Mouse (Mus musculus): ENCODE results near the gene Nwd2. TPM values are rescaled to one million over a fixed set of nuclear protein-coding genes. Genes with fewer than 3 reads are reported as not detected.

Gene Nwd2
- total and polyA plus RNA-seq, 2 experiments from 2014 or later, result not detected

DNA sequence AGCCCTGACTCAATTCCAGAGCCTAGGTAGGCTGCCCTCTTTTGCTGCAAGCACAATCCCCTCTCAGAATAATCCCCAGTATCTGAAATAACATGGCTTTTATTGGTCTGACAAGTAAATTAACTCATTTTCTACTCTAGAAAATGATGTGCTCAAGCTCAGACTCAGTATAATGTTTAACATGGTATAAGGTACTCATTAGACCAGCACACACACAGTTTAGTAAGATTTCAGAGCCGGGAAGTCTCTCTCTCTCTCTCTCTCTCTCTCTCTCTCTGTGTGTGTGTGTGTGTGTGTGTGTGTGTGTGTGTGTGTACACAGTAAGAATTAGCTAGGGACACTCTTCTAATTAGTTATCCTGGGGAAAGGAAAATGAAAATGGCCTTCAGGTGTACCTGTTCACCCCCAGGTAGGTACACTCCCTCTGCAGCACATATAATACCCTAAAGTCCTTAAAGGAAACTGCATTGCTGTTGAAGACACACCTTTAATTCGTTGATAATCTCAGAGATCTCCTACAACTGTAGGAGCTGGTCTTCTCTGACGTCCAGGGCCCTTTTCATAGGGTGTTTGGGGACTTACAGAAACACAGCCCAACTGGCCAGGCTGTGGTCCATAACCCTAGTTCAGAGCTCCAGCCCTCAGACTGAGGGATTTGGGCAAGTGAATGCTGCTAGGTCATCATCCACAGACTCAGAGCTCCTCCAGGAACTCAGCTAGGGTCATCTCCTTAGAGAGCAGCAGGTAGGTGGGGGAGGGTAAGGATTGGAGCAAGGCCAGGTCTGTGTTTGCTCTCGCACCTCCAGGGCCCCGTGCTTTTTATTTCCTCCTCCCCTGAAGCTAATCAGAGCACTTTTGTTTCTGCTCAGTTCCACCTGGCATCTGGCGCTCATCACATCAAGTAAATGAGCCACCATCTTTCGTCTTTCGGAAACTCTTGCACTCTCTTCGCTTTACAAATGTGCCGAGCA lies 174.7 kb downstream of the Nwd2 start:
- Histone ChIP-seq H3K27me3 (ENCODE audit: control insufficient read depth, insufficient read depth, low read length) (no peaks in the 10 kb centered on the region), H3K4me2 (ENCODE audit: low read depth, low read length) (no peak overlapping the region)
- no peak for ATAC-seq (ENCODE audit: insufficient read depth, low read depth)

DNA sequence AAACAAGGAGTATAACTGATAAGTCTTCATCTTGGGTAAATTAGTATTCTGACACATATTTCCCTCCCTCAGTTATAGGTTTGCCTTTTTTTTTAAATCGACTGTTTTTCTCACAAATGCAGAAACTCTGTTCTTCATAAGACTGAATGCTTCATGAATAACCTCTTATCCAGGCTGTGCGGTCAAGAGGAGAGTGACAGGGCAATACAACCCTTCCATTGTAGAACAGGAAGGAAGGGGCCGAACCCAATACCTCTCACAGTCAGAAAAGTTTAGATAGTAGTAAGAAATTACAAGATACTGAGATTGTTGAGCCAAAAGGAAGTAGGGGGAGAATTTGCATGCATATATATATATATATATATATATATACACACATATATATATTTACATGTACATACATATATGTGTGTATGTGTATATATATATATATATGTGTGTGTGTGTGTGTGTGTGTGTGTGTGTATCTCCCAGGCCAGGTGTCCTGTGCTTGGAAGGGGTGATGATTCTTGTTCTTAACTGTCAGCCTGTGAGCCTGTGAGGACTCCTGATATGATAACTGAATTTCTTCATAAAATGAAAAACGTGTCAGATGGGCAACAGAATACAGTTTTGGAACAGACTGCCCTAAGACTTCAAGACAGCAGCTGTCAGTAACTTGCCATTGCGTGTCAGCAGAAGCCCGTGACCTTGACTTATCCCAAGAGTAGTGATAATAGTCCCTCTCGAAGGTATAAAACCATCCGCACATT lies 175.9 kb downstream of the Nwd2 start:
- no peak overlapping the region for H3K4me2 ChIP-seq (ENCODE audit: low read depth, low read length)
- WGBS, result 61% methylated on average over 8 of the region's 8 CpGs
- H3K27ac ChIP-seq (ENCODE audit: low read depth), result no peak overlapping the region
- H3K4me3 ChIP-seq (ENCODE audit: low read depth, low read length), result no peak overlapping the region
- 0 out of 2 replicates have a peak, but pooled peaks cover 2% of the 10 kb centered on the region for H3K4me1 ChIP-seq (ENCODE audit: control insufficient read depth, insufficient read depth)
- no peak for DNase-seq (ENCODE audit: low spot score)
- ATAC-seq (ENCODE audit: insufficient read depth, low read depth), result no peak
- H3K9me3 ChIP-seq (replicated peaks; ENCODE audit: control insufficient read depth, low read length), result no peaks in the 10 kb centered on the region
- no peaks in the 10 kb centered on the region for H3K36me3 ChIP-seq (replicated peaks; ENCODE audit: control insufficient read depth, insufficient read depth, low read length)
- H3K27me3 ChIP-seq (ENCODE audit: control insufficient read depth, insufficient read depth, low read length), result no peaks in the 10 kb centered on the region
- no peak overlapping the region for H3K9ac ChIP-seq (replicated peaks; ENCODE audit: low read depth, low read length)
- TF ChIP-seq EP300 (IDR thresholded peaks at IDR 0.05; ENCODE audit: low read depth), result no peak
- TF ChIP-seq CTCF (IDR thresholded peaks at IDR 0.05; ENCODE audit: low read depth), result no peak

More for the DNA sequence above, 174.7 kb downstream of the Nwd2 start:
- Histone ChIP-seq H3K9me3 (replicated peaks; ENCODE audit: control insufficient read depth, low read length) (no peaks in the 10 kb centered on the region), H3K4me3 (ENCODE audit: low read depth, low read length) (no peak overlapping the region), H3K4me1 (ENCODE audit: control insufficient read depth, insufficient read depth) (0 out of 2 replicates have a peak, but pooled peaks cover under 1% of the 10 kb centered on the region), H3K36me3 (replicated peaks; ENCODE audit: control insufficient read depth, insufficient read depth, low read length) (no peaks in the 10 kb centered on the region), H3K9ac (replicated peaks; ENCODE audit: low read depth, low read length) (no peak overlapping the region), H3K27ac (ENCODE audit: low read depth) (no peak overlapping the region)
- DNase-seq (ENCODE audit: low spot score), result no peak
- no peak for TF ChIP-seq CTCF (IDR thresholded peaks at IDR 0.05; ENCODE audit: low read depth)
- no peak for TF ChIP-seq EP300 (IDR thresholded peaks at IDR 0.05; ENCODE audit: low read depth)
- whole genome bisulfite sequencing, result 68% methylated on average over 10 of the region's 10 CpGs

DNA sequence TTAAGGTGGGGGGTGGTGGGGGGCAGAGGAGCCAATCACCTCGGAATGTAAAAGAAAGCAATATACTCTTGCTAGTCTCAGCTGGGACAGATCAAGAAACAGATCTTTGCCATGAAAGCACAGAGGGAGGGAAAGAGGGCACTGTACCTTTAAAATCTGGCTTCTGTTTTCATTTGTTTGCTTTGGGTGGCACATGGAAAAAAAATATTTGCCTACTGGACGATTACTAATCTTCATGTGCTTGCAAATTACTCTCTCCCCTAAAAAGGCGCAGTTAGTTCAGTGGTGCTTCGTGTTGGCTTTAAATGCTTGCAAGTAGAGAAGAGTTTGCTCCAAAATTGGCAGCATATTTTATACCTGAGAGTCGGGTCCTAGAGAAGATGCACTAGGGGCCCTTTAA lies 177.0 kb downstream of the Nwd2 start:
- DNase-seq (ENCODE audit: low spot score), result no peak
- 69% methylated on average over 5 of the region's 5 CpGs for WGBS
- Histone ChIP-seq H3K9me3 (replicated peaks; ENCODE audit: control insufficient read depth, low read length) (no peaks in the 10 kb centered on the region), H3K4me2 (ENCODE audit: low read depth, low read length) (no peak overlapping the region), H3K36me3 (replicated peaks; ENCODE audit: control insufficient read depth, insufficient read depth, low read length) (no peaks in the 10 kb centered on the region), H3K9ac (replicated peaks; ENCODE audit: low read depth, low read length) (no peak overlapping the region), H3K4me3 (ENCODE audit: low read depth, low read length) (no peak overlapping the region), H3K27me3 (ENCODE audit: control insufficient read depth, insufficient read depth, low read length) (no peaks in the 10 kb centered on the region), H3K27ac (ENCODE audit: low read depth) (no peak overlapping the region), H3K4me1 (ENCODE audit: control insufficient read depth, insufficient read depth) (0 out of 2 replicates have a peak, but pooled peaks cover 2% of the 10 kb centered on the region)
- TF ChIP-seq CTCF (IDR thresholded peaks at IDR 0.05; ENCODE audit: low read depth) (no peak), EP300 (IDR thresholded peaks at IDR 0.05; ENCODE audit: low read depth) (no peak)
- ATAC-seq (ENCODE audit: insufficient read depth, low read depth), result no peak

DNA sequence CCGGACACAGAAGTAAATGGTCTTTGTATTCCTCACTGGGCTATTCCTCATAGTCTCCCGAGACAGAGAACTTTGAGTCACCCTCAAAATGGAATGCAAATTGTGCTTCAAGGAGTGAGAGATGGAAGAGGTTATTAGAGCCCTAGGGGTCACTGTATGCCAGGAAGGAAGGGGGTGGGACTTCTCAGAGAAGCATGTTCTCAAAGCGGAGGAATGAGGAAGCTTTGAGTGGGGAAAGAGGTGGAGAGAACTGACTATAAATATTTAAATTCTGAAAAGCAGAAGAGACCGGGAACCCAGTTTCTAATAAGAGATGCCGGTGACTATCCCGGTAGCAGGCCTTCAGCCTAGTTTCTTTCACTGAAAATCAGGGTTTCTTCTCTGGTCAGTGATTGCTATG lies 178.1 kb downstream of the Nwd2 start:
- H3K9me3 ChIP-seq (replicated peaks; ENCODE audit: control insufficient read depth, low read length), result no peaks in the 10 kb centered on the region
- no peak for TF ChIP-seq CTCF (IDR thresholded peaks at IDR 0.05; ENCODE audit: low read depth)
- no peak for TF ChIP-seq EP300 (IDR thresholded peaks at IDR 0.05; ENCODE audit: low read depth)
- no peak overlapping the region for H3K9ac ChIP-seq (replicated peaks; ENCODE audit: low read depth, low read length)
- H3K36me3 ChIP-seq (replicated peaks; ENCODE audit: control insufficient read depth, insufficient read depth, low read length), result no peaks in the 10 kb centered on the region
- H3K4me1 ChIP-seq (ENCODE audit: control insufficient read depth, insufficient read depth), result 0 out of 2 replicates have a peak, but pooled peaks cover 2% of the 10 kb centered on the region
- no peak overlapping the region for H3K27ac ChIP-seq (ENCODE audit: low read depth)
- no peak overlapping the region for H3K4me2 ChIP-seq (ENCODE audit: low read depth, low read length)
- WGBS, result 62% methylated on average over 6 of the region's 6 CpGs
- DNase-seq (ENCODE audit: low spot score) (no peak), ATAC-seq (ENCODE audit: insufficient read depth, low read depth) (no peak)
- no peak overlapping the region for H3K4me3 ChIP-seq (ENCODE audit: low read depth, low read length)
- H3K27me3 ChIP-seq (ENCODE audit: control insufficient read depth, insufficient read depth, low read length), result no peaks in the 10 kb centered on the region

DNA sequence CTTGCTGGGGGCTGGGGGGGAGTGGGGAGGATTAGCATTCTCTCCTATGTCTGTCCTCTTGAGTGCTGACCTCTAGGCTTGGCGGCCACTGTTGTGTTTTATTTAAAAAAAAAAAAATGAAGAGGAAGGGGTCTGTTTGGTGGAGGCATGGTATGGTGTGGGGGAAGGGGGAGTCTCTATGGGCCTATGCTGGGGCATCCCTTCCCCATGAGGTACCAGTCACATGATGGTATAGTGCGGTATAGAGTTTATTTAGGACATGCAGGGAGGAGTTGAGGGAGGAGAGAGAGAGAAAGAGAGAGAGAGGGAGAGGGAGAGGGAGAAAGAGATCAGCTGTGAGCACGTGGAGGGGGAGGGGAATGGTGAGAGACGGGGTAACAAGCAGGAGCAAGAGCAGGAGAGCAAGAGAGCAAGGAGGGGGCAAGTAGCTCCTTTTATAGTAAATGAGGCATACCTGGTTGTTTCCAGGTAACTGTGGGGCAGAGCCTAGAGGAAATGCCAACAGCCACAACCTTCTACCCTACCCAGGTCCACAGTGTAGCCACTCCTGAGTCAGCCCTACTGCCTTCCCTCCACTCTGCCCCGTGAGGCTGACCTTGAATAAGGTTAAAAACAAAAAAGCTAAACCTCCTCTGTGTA lies 178.6 kb downstream of the Nwd2 start:
- TF ChIP-seq EP300 (IDR thresholded peaks at IDR 0.05; ENCODE audit: low read depth) (no peak), CTCF (IDR thresholded peaks at IDR 0.05; ENCODE audit: low read depth) (no peak)
- Histone ChIP-seq H3K27me3 (ENCODE audit: control insufficient read depth, insufficient read depth, low read length) (no peaks in the 10 kb centered on the region), H3K4me3 (ENCODE audit: low read depth, low read length) (no peak overlapping the region), H3K36me3 (replicated peaks; ENCODE audit: control insufficient read depth, insufficient read depth, low read length) (no peaks in the 10 kb centered on the region), H3K9me3 (replicated peaks; ENCODE audit: control insufficient read depth, low read length) (no peaks in the 10 kb centered on the region), H3K4me2 (ENCODE audit: low read depth, low read length) (no peak overlapping the region), H3K4me1 (ENCODE audit: control insufficient read depth, insufficient read depth) (0 out of 2 replicates have a peak, but pooled peaks cover 2% of the 10 kb centered on the region), H3K27ac (ENCODE audit: low read depth) (no peak overlapping the region), H3K9ac (replicated peaks; ENCODE audit: low read depth, low read length) (no peak overlapping the region)
- WGBS, result 49% methylated on average over 5 of the region's 5 CpGs
- no peak for ATAC-seq (ENCODE audit: insufficient read depth, low read depth)
- no peak for DNase-seq (ENCODE audit: low spot score)

Measured in heart, postnatal 0 days (tissue).